Mouse (Mus musculus): ENCODE measurements around the gene Kxd1.
"Not testable (repeated sequence)": the region's sequence is repeated elsewhere in the genome, so short reads cannot be mapped to it uniquely, and the experiment has no call there.

The Kxd1 gene

GRCm38 (mm10) chr8:70513441-70513840 lies 14.3 kb downstream of the Kxd1 start:
- no peak for DNase-seq (ENCODE audit: low spot score)

- no peak for DNase-seq (ENCODE audit: low spot score)
Observed at GRCm38 (mm10) chr8:70512253-70512903, 15.4 kb downstream of the Kxd1 start.

- DNase-seq (ENCODE audit: low spot score): no peak
Observed at GRCm38 (mm10) chr8:70511770-70512169, 16.0 kb downstream of the Kxd1 start.

- DNase-seq (ENCODE audit: low spot score): not testable (repeated sequence)
Observed at GRCm38 (mm10) chr8:70511174-70511573, 16.6 kb downstream of the Kxd1 start.

- peak; percentile 97 for DNase-seq (ENCODE audit: low spot score)
Observed at GRCm38 (mm10) chr8:70510228-70510915, 17.4 kb downstream of the Kxd1 start, which contains the start of gene Uba52. TSS of gene Uba52 (minus strand) at chr8:70510801.

- DNase-seq (ENCODE audit: low spot score): no peak
Observed at GRCm38 (mm10) chr8:70509281-70509952, 18.3 kb downstream of the Kxd1 start.

- DNase-seq (ENCODE audit: low spot score): no peak
Observed at GRCm38 (mm10) chr8:70507027-70507393, 20.7 kb downstream of the Kxd1 start.

- peak; percentile 94 for DNase-seq (ENCODE audit: low spot score)
Observed at GRCm38 (mm10) chr8:70506328-70507026, 21.3 kb downstream of the Kxd1 start, which contains the start of gene Rex1bd. TSS of gene Rex1bd (minus strand) at chr8:70506752.

GRCm38 (mm10) chr8:70505698-70506327 lies 21.9 kb downstream of the Kxd1 start:
- DNase-seq (ENCODE audit: low spot score): no peak

GRCm38 (mm10) chr8:70504851-70505250 lies 22.9 kb downstream of the Kxd1 start:
- peak; percentile 85 for DNase-seq (ENCODE audit: low spot score)

- DNase-seq (ENCODE audit: low spot score): no peak
Observed at GRCm38 (mm10) chr8:70504291-70504716, 23.5 kb downstream of the Kxd1 start.

GRCm38 (mm10) chr8:70503062-70503750 lies 24.6 kb downstream of the Kxd1 start:
- peak; percentile 65 for DNase-seq (ENCODE audit: low spot score)

GRCm38 (mm10) chr8:70502540-70502939 lies 25.2 kb downstream of the Kxd1 start:
- no peak for DNase-seq (ENCODE audit: low spot score)

GRCm38 (mm10) chr8:70501820-70502529 lies 25.8 kb downstream of the Kxd1 start:
- DNase-seq (ENCODE audit: low spot score): no peak

- no peak for DNase-seq (ENCODE audit: low spot score)
Observed at GRCm38 (mm10) chr8:70500386-70501301, 27.1 kb downstream of the Kxd1 start.

- DNase-seq (ENCODE audit: low spot score): no peak
Observed at GRCm38 (mm10) chr8:70495771-70496062, 32.0 kb downstream of the Kxd1 start.

- no peak for DNase-seq (ENCODE audit: low spot score)
Observed at GRCm38 (mm10) chr8:70495001-70495770, 32.6 kb downstream of the Kxd1 start.

GRCm38 (mm10) chr8:70494416-70494945 lies 33.3 kb downstream of the Kxd1 start:
- DNase-seq (ENCODE audit: low spot score): no peak

All from urinary bladder, postnatal 14 days (tissue).